Mouse (Mus musculus) 416B (cell line): Measurements from ENCODE around the gene Sept9.
A peak's percentile ranks its signal among the peaks of the same experiment; 100 is the strongest.
"Not testable (repeated sequence)": the region's sequence is repeated elsewhere in the genome, so short reads cannot be mapped to it uniquely, and the experiment has no call there.

Experiments
- DNase-seq: peaks from one replicate; pipeline ENCODE4 v3.0.0; 2011; ENCODE audit warnings: low read depth

Gene Sept9

DNA sequence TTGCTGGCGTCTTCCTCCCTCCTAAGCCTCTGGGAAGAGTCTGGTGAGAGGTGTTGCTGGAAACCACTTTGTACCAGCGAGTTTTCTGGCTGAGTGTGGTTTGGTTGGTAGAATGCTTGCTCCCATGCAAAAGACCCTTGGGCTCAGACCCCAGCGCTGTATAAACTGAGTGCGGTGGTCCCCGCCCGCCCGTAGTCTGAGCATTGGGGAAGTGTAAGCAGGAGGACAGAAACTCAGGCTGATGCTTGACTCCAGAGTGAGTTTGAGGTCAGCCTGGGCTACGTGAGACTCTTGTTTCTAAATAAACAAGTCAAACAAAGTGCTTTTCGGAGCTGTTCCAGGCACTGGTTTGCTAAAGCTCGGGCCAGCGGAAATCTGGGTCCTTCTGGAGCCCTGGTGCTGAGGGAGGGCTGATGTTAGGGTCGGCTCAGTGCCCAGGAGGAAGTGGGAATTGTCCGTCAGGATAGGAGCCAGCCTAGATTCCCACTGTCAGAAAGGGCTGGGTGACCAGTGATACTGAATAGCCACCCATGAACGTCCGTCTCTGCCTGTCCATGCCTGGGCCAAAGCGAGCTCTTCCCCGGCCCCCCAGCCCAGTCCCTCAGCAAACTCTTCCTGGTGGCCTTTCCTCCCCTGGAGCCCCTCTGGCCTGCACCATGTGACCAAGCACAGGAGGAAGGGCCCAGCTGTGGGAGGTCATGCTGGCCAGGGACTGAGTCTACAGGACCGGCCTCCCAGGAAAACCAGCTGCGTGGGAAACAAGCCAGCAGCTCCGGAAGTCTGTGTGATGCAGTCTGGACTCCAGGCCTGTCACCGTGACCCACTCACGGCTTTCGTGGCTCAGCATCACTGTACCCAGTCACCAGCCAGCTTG, 112.8 kb downstream of the Sept9 start:
- DNase-seq: no peak

GRCm38 (mm10) chr11:117312936-117313335, 113.5 kb downstream of the Sept9 start:
- peak; percentile 60 for DNase-seq

- DNase-seq: no peak
Observed at GRCm38 (mm10) chr11:117313446-117313845, 114.0 kb downstream of the Sept9 start.

- peak; percentile 67 for DNase-seq
Observed at GRCm38 (mm10) chr11:117314026-117314425, 114.6 kb downstream of the Sept9 start.

DNA sequence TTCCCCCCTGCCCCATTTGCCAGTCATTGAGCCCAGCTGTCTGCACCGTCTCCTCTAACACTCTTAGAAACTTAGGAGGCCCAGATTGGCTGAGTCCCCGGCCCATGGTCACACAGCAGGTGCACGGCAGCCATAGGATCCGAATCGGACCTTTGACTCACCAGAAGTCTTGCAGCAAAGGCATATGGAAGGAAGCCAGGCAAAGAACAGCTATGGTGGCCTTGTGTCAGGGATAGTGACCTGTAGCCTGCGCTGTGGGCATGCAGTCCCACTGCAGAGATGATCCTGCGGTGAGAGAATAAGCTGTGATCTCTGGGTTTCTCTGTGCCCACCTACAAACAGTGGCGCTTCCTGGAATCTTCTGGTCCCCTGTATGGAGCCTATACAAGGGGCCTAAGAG, 115.1 kb downstream of the Sept9 start:
- DNase-seq: no peak

DNA sequence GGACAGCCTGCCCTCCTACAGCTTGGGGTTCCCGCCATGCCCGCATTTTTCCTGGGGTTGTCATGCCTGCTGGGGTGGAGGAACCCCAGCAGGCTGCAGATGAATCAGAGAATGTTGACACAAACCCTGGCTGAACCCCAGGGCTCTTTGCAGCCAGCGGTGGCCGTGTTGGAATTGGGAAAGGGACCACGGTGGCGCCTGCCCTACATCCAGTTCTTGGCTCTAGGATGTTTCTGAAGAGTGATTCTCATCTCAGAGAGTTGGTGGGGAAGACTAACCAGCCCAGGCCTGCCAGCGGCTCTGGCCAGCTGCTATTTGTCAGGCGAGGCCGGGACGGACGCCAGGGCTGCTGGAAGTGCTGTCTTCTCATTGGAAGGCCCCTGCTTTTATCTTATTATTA, 115.8 kb downstream of the Sept9 start:
- DNase-seq: no peak

DNA sequence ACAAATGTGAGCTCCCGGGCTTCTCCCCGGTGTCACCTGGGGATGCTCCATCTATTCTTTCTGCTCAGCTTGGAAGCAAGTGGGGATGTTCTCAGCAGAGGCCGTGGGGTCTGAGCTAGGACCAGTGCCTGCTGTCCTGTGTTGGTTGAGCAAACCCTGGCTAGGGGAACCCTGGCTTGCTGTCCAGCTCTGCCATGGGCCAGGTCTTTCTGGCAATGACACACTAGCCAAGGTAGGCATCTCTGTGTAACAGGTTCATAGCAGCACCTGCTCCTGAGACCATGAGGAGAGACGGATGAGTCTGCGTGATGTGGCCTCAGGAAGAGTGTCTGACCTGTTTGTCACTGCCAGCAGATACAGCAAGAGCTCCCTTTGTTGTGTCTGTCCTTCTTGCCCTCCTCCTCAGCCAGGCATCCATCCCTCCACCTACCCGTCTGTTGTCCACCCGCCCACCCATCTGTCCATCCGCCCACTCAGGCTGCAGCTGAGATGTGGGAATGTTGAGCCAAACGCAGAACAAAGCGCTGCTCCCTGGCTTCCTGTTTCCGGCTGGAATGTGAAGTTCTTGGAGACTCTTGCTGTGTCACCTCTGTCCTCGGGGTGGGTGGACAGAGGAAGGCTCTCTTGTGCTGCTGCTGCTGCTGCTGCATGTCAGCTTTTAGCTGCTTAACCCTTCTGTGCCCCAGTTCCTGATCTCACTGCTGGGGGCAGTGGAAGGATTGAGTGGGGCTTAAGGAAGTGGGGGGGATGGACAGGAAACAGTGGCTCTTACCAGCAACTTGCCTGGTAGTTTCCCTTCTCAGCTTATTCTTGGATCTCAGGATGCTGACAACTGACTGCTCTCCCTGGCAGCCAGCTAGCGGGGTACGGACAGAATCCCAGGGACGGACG, 117.2 kb downstream of the Sept9 start:
- peak; percentile 64 for DNase-seq

DNA sequence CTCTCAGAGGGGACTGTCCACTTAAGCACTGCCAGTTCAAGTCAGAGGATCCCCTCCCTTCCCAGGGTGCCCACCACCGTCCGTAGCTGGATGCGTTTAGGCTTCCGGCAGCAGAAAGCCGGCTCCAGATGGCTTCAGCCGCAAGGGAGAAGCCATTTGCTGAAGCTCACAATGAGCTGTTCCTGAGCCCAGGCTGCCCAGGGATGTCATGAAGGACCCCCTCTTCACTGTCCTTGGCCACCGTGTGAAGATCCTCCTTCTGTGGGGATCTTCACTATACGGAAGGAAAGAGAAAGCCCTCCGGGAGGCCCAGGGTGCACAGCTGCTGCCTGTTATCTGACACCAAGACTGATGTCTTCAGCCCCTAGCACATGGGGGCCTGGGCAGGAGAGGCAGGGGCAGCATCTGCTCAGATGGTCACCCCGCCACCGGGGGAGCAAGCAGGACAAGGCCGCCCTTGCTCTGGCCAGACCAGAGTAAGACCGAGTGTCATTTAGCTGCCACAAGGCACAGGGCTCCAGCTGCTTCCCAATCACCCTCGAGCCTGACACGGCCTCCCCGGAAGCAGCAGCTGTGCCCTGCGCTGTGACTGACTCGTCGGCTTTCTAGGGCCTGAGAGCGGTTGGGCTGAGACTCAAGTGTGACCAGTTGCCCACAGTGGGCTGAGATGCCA, 118.1 kb downstream of the Sept9 start:
- DNase-seq: peak; percentile 38

DNA sequence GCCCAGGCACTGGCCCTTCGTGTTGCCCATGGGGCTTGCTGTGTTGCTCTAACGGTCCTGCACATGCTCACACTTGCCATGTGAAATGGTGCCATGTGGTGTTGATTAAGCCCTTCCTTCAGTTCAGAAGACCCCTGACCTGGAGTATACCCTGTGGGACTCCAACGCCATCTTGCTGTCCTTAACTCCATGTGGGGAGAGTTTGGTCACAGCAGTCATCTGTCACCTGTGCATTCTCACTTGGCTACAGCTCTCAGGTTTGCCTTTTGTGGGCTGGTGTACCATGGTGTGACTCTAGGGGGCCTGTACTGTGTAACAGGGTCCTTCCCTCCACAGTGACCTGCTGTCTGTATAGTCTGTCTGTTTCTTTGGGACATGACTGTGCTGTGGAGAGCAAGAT, 118.7 kb downstream of the Sept9 start:
- no peak for DNase-seq

DNA sequence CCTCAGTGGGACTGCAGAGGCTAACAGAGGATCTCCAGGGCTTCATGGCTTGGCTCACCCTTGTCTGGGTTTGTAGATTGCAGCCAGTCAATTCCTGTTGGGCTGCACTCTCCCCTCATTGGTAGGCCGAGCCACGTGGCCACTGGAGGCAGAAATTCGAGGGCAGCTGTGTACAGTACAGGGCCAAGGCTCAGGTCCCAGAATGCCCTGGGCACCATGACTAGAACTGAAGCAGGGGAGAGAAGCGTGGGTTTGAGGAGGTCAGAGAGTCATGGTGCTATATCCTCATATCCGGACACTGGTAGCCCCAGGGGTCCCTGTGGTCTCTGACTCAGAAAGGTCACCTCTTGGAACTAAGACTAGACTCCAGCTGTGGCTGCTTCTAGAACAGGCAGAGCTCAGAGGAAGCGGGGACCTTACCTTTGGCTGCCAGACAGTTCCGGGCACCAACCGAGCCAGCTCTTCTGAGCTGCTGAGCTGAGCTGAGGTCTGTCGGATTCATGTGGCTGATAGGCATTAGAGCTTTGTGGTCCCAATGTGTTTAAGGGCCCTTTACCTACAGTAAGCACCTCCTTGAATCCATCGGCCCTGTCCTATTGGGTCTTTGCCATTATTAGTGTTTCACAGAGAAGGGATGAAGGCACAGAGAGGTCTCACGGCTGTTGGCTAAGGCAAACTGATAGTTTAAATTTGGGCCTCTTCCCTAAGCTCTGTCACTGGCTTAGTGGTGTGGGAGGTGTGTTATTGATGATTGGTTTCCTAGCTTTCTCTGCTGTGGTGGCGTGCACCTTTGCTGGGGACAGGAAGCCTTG, 119.5 kb downstream of the Sept9 start:
- DNase-seq: peak; percentile 99

- peak; percentile 88 for DNase-seq
Observed at GRCm38 (mm10) chr11:117319543-117320335, 120.3 kb downstream of the Sept9 start.

- peak; percentile 66 for DNase-seq
Observed at GRCm38 (mm10) chr11:117320482-117320881, 121.0 kb downstream of the Sept9 start.

DNA sequence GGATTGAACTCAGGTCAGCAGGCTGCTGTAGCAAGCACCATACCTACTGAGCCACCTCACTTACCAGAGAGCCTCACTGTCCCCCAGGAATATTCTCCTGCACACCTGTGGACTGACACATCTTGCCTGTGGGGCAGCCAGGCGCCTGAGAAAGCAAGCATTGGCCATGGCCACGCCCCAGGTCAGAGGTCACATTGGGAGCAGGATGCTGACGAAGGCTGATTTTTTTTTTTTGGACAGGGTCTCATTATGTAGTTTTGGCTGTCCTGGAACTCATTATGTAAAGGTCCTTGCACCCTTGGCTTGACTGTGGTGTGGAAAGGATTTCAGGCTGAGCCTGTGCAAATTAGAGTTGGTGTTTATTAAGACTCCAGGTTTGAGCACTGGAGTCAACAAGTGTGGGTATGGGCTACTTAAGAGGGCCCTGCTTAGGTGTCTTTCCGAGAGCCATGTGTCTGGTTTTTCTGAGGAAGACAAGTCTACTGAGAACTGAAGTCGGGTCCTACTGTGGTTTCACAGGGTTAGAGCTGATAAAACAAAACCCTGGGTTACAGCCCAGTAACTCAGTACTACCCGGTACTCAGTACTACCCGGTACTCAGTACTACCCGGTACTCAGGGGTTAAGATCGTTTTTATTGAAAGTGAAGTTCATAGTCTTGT, 122.0 kb downstream of the Sept9 start:
- no peak for DNase-seq

DNA sequence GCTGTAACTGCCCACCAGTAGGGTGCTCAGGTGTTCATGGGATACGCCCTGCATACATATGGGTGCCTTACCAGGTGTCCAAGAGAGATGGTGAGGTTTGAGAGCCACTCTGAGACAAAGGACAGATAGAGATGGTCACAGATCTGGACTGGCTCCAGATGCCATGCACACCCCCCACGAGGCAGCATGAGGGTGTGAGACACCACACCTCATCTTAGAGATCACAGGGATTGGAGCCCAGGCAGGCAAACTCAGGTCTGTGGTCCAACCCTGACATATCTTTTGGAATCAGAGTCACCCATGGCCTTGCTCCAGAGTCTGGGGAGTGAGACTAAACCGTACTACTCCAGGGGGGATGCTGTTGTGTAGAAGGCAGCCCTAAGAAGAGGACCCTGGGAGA, 122.8 kb downstream of the Sept9 start:
- no peak for DNase-seq

DNA sequence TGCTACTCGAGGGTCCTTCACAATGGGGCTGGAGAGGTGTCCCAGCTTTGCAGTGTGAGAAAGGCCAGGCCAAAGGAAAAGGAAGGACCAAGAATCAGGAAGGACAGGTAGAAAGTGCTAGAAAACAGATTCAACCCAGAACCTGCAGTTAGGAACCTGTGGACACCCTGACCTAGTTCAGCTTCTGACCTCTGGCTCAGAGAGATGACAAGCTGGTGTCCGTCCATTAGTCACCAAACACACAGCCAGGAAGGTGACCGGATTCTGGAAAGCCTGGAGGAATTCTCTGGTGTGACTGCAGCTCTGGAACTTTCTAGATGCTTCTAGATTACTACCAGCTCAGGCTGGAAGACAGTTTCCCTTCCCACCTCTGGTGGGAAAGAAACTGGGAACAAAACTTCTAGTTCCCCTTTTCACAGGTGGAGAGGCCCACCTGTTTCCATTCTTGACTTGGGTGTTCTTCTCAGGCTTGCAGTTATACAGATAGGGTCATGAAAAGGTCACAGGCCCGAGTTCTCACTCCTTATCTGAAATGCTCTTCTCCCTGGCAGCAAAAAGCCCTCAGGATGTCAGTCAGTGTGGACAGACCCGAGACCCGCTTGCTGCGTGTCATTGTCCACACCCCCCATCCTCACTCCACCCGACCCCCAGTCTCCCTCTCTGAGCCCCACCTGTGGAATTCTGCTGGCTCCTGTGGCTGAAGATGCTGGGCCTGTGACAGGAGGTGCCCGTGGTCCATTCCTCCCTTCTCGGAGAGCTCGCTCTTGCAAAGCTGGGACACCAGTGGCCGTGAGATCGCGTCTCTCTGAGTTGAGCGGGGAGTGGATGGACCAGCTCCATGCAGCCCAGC, 123.5 kb downstream of the Sept9 start:
- DNase-seq: no peak

DNA sequence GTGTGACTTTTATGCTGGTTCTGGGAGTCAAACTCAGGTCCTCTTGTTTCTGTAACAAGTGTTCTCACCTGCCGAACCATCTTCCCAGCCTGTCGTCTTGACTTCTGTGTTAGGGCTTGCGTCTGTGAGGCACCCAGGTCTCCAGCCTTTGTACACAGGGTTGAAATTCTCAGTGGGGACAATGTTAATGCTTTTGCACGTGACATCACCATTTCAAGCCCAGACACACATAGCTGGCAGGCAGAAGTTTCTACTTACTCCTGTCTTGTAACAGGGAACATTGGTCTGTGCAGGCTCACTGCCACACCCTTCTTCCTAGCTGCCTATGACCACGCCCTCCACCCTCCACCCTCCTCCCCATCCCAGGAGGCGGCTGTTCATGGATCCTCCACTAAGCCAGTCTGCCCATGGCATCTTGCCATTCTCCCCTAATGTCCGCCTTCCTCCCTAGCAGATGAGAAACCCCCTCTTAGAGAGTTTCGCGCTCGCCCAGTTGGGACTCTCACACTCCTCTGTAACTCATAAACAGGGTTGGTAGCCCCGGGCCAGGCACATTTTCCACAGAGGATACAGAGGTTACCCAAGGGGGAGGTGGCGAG, 124.6 kb downstream of the Sept9 start:
- DNase-seq: no peak

DNA sequence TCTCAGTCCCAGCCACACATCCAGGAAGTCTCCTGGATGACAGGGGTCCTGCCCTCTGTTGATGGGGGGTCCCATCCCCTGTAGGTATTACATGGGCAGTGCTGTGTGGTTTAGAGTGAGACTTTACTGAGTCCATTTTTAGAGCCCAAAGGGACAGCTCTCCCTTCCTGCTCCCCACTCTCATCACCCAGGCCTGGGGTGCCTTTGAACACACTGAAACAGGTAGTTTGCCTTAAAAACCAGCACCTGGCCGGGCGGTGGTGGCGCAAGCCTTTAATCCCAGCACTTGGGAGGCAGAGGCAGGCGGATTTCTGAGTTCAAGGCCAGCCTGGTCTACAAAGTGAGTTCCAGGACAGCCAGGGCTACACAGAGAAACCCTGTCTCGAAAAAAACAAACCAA, 125.3 kb downstream of the Sept9 start:
- not testable (repeated sequence) for DNase-seq

DNA sequence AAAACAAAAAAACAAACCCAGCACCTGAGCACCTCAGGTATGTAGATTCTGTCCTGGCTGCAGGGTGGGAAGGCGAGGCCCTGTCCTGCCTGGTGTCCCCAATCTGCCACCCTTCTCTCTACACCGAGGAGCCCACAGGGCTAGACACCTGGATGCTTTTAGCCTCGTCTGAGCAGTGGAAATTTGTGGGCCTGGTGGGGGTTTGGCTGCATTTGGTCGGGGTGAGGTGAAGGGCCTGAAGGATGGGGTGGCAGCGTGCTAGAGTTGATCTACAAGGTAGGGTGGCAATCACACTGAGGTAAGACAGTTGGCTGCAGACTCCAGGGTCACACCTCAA, 125.6 kb downstream of the Sept9 start:
- no peak for DNase-seq
